Mouse (Mus musculus) neutrophil, adult 5-6 weeks (primary cell): ENCODE results near the gene Pitpnm3. TPM values are rescaled to one million over a fixed set of nuclear protein-coding genes. Genes with fewer than 3 reads are reported as not detected.
"Not testable (repeated sequence)": the region's sequence is repeated elsewhere in the genome, so short reads cannot be mapped to it uniquely, and the experiment has no call there.

Experiments used
- ATAC-seq: fragments of 151-379, 151-347 bp; 2 replicates; pipeline ENCODE4 v1.8.0; 2017; ENCODE audit warnings: mild to moderate bottlenecking, moderate TSS enrichment; ENCODE audit not compliant: insufficient number of reproducible peaks, poor library complexity, low FRiP score, severe bottlenecking; ENCODE audit errors: extremely low read depth
- total RNA-seq: library from RNA; stranded (forward); fragments of 200-1000 nt; gene quantifications from 2 replicates; pipeline ENCODE4 v1.2.3, GENCODE M21; 2017

Pitpnm3 gene
- 0.12 TPM in 1 of 2 replicates, not detected in the other for total RNA-seq

- ATAC-seq: no peak
Measured at GRCm38 (mm10) chr11:72135383-72136158, at the start of gene Pitpnm3. TSS of gene Pitpnm3 (minus strand) at chr11:72135778.

GRCm38 (mm10) chr11:72184252-72184651 is 48.7 kb upstream of the Pitpnm3 start:
- no peak for ATAC-seq

- ATAC-seq: no peak
Measured at GRCm38 (mm10) chr11:72181136-72181535, 45.6 kb upstream of the Pitpnm3 start.

DNA sequence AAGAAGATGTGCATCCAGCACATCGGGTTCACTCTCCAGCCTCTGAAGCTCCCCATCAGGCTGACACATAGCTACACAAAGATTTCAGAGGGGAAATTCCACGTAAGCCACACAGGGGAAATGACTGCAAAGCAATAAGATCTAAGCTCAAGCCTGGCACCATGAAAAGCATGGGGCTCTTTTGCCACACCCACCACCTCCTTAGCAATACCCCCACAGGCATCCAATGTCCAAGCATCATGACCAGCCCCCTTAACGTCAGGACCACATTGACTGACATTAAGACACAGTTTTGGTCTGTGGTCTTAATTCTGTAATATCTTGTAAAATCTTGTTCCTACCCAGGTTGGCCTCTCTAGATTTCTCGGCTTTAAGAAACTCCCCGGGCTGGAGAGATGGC is 45.0 kb upstream of the Pitpnm3 start:
- ATAC-seq: no peak

DNA sequence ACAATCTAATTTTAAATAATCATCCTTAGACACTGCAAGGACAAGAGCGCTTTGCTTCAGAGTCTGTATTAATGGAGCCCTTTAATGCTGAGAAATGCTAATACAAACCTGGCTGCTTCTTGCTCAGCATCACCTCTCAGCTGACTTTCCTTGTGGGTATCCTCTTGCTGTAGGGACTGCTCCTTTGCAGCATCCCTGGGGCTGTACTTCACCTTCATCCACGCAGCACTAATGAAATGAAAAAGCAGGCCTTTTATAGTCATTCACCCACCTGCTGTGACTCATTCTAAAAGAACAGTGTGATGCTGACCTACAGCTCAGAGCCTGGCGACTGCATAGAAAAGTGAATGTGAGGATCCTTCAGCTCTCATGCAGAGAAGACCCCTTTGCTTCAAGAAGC is 41.0 kb upstream of the Pitpnm3 start:
- no peak for ATAC-seq

DNA sequence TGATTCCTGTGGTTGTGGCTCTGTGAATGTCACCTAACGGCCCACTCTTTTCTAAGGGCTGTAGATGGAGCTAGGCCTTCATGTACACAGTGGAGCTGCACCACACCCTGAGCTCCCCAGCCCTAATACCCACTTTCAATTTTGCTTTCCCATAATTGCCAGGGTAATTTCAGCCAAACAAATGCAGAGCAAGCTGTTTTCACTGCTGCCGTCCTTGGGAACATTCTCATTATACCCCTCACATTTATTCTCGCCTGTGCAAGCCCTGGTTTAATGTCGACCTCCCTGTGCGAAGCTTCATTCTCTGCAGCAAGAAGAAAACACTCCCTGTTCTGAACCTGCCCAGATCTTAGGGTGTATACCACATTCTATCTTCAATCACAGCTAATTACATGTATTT is 40.4 kb upstream of the Pitpnm3 start:
- ATAC-seq: no peak

- ATAC-seq: no peak
Measured at GRCm38 (mm10) chr11:72174721-72175120, 39.1 kb upstream of the Pitpnm3 start.

- ATAC-seq: no peak
Measured at GRCm38 (mm10) chr11:72173506-72173905, 37.9 kb upstream of the Pitpnm3 start.

GRCm38 (mm10) chr11:72171906-72172305 is 36.3 kb upstream of the Pitpnm3 start:
- ATAC-seq: not testable (repeated sequence)

DNA sequence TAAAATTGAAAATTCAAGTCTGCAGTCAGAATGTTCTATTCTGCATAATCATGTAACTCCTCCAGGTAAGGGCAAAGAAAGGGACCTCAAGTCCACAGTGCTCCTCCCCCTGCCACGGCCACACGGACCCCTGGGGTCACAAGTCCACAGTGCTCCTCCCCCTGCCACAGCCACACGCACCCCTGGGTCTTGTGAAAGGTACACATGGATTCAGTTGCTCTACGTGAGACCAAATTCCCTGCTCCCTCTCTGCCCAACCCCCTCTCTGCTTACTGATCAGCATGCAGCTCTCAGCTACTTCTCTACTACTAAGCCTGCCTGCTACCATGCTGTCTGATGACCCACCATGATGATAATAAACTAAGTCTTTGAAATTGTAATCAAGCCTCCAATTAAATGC is 34.3 kb upstream of the Pitpnm3 start:
- ATAC-seq: no peak

GRCm38 (mm10) chr11:72163198-72163597 is 27.6 kb upstream of the Pitpnm3 start:
- no peak for ATAC-seq

- ATAC-seq: no peak
Measured at GRCm38 (mm10) chr11:72156624-72157023, 21.0 kb upstream of the Pitpnm3 start.

DNA sequence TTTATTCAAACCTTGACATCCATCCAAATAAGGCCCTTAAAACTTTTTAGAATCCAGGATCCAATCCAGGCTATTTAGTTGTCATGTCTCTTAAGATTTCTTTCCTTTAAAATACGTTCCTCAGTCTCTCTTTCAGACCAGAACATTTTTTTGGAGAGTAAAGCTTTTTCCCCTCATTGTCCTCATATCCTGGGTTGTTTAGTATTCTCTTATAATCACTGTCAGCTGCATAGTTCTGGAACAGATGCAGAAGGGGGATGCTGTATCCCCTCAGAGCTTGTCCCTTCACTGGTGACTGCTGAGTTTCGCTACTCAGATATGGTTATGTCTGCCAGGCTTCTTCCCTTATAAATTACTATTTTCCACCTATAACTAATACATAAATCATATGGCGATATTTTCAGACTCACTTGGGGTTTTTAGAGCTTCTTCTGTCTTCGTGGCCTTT is 20.4 kb upstream of the Pitpnm3 start:
- ATAC-seq: no peak

DNA sequence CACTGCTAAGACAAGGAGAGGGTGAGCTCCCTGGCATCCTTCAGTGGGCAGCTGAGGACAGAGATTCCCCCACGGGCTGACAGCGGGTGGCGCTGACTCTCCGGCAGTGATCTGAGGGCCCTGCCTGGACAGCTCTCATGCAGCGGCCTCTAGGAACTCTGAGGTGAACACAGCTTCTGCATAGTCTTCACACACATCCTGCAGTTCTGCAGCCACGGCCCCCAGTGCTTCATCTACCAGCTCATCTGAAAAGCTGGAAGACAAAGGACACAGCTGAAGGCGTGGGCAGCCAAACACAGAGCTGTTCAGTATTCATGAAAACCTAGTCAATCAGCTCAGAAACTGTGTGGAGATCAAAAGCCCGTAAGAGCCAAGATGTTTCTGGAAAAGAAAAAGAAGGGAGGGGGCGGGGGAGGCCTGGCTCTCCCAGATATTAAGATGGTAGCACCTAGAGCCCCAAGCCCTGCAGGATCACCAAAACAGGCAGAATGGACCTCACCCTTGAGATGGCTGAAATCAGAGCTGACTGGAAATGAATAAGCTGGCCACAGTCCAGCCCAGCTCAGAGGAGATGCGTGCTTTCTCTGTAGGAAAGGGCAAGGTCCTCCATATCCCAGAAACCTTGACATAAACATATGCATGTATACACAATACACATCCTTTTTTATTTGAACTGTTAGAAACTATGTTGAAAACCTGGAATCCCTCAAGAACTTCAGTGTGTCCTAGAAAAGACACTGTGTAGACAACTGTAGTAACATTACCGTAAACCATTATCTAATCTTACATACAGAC is 19.8 kb upstream of the Pitpnm3 start:
- ATAC-seq: no peak

GRCm38 (mm10) chr11:72153122-72153862 is 17.7 kb upstream of the Pitpnm3 start:
- no peak for ATAC-seq

DNA sequence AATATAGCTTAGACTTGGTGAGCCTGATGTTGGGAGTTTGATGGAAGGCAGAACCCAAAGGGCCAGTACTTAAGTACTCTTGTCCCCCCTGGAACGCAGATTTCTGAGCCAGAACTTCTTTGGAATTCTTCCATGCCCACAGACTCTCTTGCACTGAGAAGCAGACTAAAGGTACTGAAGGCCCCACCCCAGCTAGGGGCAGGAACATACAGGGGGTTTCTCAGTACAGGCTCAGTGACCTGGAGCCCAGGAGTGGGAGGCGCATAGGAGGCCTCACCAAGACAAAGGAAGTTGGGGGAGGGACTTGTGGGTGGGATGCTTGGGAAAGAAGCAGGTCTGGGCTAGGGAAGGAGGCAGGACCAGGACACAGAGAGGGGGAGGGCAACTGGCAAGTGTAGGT is 15.5 kb upstream of the Pitpnm3 start:
- no peak for ATAC-seq

DNA sequence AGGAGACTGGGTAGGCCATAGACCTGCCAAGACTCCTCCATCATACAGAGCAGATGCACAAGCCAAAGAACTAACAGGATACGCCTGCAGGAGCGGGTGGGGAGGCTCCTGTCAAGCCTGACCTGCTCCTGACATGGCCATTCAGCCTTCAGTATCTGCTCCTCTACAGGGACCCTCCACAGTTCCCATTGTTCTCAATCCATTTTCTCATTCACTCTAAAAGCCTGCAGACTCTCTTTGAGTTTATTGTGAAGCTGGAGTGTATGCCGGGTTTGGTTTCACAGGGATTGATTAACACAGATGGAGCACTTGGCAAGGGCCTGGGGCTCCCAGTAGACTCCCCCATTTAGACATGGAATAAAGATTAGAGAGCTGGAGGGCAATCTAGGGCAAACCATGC is 12.3 kb upstream of the Pitpnm3 start:
- no peak for ATAC-seq

DNA sequence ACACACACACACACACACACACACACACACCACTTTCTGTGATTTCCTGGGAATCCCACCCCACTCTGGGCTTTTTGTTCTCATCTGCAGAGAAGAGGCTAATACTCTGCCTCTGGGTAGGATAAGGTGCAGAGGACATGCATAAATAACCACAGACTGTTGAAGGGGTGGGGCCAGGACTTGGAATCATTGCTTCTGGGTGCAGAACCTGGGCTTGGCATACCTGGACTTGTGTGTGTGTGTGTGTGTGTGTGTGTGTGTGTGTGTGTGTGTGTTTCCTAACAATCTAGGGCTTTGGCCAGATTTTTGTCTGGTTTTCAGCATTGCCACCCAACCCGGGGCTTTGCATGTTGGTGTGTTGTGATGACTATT is 10.3 kb upstream of the Pitpnm3 start:
- no peak for ATAC-seq

- ATAC-seq: no peak
Measured at GRCm38 (mm10) chr11:72145182-72145876, 9.8 kb upstream of the Pitpnm3 start.
